Mouse (Mus musculus): ENCODE data around the gene Chrm4. TPM values are rescaled to one million over a fixed set of nuclear protein-coding genes. Genes with fewer than 3 reads are reported as not detected.

Gene Chrm4
- total RNA-seq, 2 experiments from 2014 or later = 21.5 to 26.1 TPM

DNA sequence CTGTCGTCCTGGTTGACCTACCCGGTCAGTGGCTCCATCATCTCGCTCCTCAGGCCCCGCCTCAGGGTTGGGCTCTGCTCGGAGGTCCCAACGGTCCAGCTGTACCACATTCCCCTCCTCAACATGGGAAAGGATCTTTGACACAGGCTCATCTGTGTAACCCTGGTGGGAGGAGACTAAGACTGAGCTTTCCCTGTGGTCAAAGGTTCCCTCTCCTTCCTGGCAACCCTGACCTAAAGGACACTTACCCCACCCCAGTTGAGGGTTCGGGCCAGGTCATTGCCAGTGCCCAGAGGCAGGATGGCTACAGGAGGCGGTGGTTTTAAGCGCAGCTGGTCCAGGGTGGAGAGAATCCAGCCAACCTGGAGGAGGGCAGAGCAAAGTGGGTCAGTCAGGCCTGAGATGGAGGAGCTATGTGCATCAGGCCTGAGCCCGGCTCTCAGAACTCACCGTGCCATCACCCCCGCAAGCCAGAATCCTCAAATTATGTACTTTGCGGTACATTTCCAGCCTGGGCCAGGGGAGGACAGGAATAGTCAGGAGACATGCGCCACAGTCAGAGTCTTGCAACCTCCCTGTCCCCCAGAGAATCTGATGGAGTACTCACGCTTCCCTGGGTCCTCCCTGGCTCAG lies 12.4 kb downstream of the Chrm4 start:
- DNase-seq (ENCODE audit: extremely low spot score in 1 of 2, low spot score in 1 of 2) = no peak

DNA sequence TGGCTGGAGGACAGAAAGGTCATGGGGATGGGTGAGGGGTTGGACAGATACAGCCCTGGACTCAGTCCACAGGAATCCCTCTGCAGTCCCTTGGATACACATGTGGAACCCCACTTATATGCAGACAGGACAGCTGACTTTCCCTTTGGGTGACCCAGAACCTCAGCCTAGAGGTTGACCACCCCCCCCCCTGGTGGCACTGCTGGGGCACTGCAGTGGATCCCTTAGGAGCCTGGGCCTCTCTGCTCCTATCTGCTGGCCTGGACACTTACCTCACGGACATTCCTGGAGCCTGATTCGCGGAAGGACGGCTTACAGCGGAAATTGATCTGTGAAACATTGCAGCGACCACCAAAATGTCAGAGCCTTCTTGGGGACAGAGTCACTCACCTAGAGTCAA lies 15.3 kb downstream of the Chrm4 start:
- no peak for DNase-seq (ENCODE audit: extremely low spot score in 1 of 2, low spot score in 1 of 2)

DNA sequence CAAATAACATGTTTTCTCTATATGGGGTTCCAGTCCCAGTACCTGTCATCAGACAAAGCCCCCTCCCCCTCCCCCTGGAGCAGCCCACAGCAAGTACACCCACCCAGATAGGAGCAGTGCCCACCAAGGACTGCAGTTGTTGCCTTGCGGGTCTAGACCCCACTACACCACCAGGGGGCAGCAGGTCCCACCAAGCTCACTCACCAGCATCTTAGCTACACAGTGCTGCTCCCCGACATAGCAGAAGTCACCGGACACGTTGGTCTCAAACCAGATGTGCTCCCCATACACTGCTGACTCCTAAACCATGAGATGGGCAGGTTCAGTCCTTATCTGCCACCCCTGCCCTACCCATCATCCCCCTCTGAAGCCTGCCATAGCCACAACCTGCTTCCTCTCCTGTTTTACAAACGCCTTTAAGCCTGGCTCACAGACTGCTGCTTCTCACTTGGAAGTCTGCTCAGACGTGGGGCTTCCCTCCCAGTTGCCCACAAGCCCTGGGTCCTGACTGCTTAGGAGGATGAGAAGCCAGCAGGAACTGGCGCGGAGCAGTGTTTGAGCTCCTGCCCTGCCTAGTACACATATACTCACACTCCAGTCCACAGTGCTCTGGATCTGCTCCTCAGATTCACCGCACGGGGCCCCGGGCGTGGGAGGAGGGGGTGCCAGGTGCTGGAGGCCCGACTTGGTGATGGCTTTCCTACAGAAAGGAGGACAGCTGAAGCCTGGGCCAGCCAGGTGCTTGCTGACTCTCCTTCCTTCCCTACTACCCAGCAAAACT lies 17.3 kb downstream of the Chrm4 start:
- peak; percentile 85 to 90 for DNase-seq (ENCODE audit: extremely low spot score in 1 of 2, low spot score in 1 of 2)

DNA sequence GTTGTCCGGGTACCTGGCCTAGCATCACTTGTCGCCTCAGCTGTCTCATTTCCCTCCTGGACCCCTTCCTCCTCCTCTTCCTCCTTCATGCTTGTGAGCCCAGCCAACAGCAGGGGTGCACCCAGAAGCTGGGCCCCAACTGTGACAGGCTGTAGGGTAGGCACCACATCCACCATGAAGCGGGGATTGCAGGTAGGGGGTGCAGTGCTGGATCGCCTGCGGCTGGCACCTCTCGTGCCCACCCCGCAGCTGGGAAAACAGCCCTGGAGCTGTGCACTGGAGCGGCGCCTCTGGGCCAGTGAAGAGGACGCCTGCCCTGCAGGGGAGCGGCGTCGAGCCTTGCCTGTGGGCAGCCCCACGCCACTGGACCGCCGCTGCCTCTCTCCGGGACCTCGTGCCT lies 18.4 kb downstream of the Chrm4 start, which contains the start of gene Gm9821:
Gm9821 (plus strand) TSS at position 221 of the 400 bp plus-strand sequence.
- no peak for DNase-seq (ENCODE audit: extremely low spot score in 1 of 2, low spot score in 1 of 2)

DNA sequence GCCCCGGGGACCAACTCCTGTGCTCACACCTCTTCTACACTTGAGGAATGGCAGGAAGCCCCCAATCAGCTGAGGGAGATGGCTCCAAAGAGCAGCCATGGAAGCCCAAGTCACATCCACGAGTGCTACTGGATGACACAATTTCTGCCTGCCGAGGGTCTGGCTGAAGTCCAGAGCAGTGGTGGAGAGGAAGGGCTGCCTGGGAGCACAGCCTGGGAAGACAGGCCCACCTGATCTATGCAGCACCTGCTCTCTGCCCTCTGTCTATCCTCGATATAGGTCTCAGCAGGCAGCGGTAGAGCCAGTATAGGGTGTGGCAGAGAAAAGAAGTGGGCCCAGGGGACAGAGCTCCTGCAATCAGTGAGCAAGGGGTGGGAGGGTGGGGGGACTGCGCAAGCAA lies 19.8 kb downstream of the Chrm4 start:
- DNase-seq (ENCODE audit: extremely low spot score in 1 of 2, low spot score in 1 of 2) = no peak

DNA sequence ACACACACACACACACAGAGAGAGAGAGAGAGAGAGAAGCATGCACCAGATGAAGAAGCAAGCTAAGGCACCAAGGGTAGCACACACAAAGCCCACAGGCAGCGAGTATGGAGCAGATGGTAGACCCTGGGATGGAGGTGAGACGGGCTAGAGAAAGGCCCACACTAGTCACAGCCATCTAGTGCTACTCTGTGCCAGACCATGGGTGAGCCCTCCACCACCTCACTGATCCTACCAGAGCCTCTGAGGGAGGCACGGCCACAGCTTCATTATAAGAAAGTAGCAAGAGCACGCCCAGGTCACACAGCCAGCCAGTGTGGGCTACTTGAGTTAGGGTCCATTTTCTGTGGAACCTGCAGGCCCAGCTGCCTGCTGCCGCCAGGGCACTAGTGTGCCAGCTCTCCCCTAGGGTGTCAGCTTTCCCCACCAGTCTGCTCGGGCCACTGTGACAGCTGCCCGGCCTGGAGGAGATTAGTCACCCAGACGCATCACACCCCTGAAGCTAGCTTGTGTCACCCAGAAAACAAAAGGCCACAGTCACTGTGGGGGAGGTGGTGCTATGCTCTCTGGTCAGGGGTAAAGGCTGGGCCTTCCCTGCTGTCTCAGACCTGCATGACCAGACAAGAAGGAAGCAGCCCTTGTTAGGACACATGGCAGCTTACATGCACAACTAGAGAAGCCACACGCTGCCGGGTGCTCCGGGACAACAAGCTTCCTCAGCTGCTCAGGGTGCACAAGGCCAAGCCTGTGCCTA lies 20.5 kb downstream of the Chrm4 start:
- DNase-seq (ENCODE audit: extremely low spot score in 1 of 2, low spot score in 1 of 2) = no peak

DNA sequence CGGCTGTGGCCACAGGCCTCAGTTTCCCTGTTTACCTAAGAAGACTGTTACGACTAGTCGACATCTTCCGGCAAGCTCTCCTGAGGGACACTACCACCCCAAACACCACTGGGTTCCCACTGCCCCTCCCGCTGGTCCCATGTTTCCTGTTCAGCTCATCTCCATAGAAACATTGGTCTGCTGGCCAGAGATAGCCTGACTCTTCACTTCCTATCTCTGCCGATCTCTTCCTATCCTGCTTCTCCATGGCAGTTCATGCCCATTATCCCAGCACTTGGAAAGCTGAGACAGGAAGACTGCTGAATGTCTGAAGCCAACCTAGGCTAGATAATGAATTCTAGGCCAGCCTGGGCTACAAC lies 21.1 kb downstream of the Chrm4 start:
- DNase-seq (ENCODE audit: extremely low spot score in 1 of 2, low spot score in 1 of 2) = no peak

DNA sequence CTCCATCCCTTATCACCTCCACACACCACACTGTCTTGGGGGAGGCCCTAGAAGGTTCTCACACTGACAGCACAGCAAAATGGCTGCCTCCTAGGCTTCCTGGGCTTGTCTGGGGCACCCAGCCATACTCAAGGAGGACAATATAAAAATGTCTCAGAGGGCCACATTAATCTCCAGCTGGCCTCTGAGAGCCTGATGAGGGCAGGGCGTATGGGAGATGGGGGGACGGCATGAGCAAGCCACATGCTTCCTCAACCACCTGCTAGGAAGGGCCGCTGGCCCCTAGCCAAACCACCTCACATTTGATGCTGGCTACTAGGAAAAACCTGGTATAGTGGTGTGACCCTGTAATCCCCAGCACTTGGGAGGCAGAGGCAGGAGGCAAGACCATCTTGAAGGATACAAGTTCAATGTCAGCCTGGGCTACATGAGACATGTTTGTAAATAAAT lies 21.8 kb downstream of the Chrm4 start:
- no peak for DNase-seq (ENCODE audit: extremely low spot score in 1 of 2, low spot score in 1 of 2)

DNA sequence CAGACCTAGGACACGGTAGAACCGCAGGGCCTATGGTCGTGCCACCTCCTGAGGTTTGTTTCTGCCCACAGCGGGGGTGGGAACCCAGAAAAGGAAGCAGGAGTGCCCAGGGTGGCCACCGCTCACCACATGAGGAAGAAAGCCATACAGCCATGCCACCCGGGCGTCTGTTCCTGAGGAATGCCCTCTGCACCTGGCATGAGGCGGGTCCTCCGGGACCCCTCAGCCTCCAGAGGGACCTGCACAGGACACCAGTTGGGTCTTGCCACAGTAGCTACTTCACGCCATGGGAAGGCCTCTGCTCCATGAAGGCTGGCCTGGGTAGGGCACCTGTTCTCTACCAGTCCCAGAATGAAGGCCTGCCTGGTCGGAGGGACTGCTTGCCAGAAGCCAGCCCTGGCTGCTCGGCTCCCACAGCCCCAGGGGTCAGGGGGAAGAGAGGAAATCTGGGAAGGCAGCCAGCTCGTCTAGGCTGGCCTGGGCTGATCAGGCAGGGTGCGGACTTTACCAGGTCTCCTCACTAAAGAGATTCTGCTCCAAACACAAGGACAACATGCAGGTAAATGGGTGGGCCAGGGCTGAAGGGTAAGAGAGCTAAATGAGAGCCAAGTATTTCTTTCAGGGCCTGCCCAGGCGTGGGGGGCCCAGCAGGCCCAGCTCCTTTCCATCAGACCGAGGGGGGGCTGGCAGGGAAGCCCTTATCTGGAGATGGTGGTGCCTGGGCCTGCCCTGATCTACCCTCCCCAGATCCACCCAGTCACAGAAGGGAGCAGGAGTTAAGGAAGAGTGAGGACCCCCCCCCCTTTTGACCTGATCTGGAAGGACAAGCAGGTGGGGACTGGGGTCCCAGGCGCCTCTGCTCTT lies 22.6 kb downstream of the Chrm4 start:
- DNase-seq (ENCODE audit: extremely low spot score in 1 of 2, low spot score in 1 of 2) = no peak

DNA sequence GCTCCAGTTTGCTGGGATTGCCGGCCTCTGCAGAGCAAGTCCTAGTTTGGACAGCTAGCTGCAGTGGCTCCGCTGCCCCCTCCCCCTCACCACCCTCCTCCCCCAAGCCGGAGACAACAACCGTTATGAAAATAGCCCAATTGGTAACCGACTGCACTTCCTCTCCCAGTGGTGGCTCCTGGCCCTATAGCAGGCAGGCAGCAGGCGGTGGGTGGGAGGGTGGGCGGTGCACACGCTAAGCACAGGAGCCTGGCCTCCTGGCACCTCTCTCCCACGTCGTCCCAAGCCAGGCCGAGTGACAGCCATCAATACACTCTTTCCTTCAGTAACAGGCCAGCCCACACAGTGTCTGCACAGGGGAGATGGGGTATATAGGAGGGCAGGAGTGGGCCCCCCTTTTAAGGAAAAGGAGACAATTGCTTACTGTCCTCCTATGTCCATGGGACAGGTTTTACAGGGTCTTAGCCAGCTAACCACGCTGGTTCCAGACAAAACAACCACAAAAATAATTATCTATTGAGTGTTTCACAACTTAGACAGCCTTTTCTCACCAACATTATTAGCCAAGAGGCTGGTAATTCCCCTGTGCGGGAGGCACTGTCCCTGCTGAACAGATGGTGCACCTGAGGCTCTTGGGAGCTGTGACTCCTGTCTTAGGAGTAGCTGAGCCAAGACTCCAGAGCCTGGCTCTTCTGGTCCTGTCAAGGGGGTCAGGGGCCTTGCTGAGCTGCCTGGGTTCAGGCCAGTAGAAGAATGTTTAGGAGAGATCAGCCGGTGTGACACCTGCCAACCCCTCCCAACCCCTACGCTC lies 23.4 kb downstream of the Chrm4 start:
- DNase-seq (ENCODE audit: extremely low spot score in 1 of 2, low spot score in 1 of 2) = no peak

DNA sequence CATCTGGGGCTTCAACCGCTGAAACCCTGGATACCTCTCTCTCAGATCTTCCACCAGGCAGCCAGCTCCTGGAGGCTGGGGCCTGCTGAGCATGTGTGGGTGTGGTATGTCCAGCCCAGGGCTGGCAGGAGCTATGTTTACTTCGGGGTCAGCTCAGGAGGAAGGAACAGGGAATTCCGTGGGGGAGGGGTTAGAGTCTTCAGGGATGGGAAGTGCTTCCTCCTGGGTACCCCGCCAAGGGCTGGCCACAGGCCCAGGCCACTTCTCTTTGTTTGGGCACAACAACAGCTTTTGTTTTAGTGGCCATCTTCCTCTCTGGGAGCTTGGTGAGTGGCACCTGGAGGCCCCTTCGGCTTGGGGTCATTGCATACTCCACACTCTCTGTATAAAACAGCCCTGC lies 26.8 kb downstream of the Chrm4 start:
- DNase-seq (ENCODE audit: extremely low spot score in 1 of 2, low spot score in 1 of 2) = no peak

DNA sequence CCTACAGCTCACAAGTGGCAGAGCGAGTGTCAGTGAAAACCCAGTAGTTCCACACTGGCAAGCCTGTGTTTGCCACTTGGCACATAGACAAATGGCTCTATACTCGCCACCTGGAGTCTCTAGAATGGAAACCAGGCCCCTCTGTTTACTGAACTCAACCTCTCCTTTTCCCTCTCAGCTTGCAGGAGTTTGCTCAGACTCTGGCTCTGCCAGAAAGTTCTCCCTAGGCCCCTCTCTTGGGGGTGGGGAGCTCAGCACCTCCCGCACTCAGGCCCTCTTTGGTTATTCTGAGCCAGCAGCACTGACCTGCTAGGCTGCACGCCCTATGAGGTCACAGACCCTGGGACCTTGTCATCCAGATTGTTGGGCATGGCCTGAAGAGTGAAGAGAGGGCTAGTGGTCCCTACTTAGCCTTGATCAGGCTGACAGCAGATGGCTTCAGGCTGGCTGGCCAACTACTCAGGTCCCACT lies 28.1 kb downstream of the Chrm4 start:
- no peak for DNase-seq (ENCODE audit: extremely low spot score in 1 of 2, low spot score in 1 of 2)

DNA sequence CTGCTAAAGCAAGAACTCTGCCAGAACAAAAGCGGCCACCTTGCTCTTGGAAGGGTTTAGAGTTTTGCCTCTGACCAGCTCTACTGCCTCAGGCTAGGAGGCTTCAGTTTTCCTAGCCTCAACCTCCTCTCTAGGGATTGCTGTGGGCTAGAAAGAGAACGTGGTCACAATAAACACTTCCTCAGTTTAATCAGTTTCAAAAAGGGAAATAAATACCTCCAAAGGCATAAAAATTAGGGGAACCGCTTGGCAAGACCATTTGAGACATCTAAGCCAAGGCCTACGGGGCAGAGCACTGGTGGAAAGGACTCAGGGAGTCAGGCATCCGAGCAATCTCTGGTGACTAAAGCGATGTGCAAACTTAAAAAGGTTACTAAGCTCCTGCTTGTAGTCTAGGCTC lies 28.8 kb downstream of the Chrm4 start:
- DNase-seq (ENCODE audit: extremely low spot score in 1 of 2, low spot score in 1 of 2) = no peak

DNA sequence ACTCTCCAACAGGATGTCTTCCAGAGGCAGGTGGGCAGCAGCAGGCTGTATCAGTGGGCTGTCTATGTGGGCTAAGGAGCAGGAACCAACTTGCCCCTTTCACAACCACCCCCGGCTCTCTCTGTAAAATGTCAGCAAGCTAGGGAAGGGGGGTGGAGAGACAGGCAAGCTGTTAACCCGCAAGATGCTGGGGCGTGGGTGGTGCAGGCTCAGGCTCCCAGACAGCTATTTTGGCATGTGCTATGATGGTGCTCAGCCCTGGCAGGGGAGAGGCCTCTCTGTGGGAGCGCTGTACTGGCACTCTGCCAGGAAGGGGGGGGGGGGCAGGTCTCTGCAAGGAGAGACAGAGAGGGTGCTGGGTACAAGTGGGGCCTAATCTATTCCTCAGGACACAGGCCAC lies 30.0 kb downstream of the Chrm4 start:
- peak; percentile 59 to 66 for DNase-seq (ENCODE audit: extremely low spot score in 1 of 2, low spot score in 1 of 2)

DNA sequence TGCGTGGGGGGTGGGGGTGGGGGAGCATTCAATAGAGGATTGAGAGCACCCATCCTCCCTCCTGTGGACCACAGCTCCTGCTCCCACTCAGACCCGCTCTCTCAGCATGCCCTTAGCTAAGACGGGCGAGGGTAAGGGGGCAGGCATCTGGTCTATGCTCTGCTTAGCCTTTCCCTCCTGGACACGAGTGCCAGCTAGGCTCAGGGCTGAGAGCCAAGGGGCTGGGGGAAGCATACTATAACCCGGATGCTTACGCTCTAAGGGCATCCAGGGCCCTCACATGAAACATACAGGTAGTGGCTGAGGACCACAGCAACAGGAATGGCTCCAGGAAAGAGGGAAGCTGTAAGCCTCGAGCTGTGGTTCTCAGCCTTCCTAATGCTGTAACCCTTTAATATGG lies 31.0 kb downstream of the Chrm4 start:
- no peak for DNase-seq (ENCODE audit: extremely low spot score in 1 of 2, low spot score in 1 of 2)

DNA sequence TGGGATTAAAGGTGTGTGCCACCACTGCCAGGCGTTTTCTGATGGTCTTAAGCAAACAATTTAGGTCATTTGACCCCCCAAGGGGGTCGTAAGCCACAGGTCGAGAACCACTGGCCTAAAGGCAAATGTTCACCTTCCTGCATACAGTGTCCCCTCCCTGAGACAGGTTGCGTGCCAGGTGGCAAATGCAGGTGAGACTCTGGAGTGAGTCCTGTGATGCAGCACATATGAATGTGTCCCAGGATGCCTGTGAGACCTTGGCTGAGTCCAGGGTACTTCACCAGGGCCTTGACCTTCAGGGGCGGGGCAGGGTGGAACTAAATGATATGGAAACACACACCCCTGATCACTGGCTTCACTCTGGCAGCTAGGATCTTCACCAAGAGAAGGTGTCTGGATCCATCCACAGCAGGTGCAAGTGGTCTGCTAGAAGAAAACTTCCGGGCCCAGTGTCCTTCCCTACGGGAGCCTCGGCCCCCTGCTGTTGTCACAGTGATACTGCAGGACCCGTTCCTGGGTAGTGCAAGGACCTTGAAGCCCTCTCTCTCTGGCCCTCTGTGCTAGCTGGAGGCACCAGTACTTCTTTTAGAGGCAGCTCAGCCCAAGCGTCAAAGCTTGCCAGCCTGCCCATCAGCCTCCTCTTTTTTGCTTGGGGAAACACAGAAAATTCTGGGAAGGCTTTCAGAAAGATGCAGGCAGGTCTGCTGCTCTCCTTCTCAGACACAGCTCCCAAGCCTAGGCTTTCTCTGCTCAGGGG lies 31.8 kb downstream of the Chrm4 start:
- no peak for DNase-seq (ENCODE audit: extremely low spot score in 1 of 2, low spot score in 1 of 2)

DNA sequence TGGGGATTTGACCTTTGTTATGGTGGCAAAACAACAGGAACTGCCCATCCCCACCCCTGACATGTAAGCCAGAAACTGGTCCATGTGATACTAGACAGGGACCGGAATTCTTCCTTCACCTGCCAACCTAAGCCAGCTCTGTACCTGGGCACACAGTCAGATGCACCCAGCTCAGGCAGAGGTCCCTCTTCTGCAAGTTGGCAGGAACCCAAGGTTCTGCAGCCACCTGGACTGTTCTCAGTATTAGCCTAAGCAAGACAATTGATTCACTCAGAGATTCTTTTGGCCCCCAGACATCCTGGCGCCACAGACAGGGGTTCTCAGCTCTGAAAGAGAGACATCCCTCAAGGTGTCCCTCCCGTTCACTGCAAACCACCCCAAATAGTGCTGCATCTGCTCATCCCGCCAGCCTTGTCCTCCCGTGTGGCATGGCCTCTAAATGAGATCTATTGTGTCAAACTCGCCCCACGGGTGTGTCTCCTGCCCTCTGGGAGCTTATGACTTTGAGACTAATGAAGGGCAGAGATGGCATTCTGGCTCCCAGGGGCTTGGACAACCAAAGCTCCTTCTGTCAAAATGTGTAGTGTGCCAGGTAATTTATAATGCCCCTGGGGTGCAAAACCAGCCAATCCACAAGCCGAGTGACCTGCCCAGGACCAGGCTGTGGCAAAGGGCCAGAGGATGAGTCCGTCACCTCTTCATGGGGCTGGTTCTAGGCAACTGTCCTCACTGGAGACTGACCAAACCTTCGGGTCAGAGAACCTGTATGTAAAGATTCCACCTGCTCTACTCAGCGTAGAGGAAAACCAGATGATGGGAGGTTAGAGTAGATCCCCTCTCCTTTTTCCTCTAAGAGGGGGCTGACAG lies 32.7 kb downstream of the Chrm4 start:
- DNase-seq (ENCODE audit: extremely low spot score in 1 of 2, low spot score in 1 of 2) = no peak

DNA sequence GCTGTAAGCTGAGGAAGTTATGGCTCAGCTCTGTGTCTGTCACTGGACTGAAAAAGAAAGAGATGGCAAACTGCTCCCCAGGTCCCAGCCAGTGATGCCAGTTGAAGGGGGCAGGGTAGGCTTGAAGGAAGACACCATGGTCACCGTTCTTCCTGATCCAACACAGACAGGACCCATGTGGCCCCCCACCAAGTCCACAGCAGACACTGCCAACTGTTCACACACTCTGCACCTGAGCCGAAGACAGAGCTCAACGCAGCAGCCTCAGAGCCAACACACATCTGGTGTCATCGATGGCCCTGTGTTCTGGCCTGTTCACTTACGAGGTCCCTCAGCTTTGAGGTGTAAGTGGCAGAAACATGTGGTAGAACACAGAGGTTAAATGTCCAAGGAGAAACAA lies 33.4 kb downstream of the Chrm4 start:
- DNase-seq (ENCODE audit: extremely low spot score in 1 of 2, low spot score in 1 of 2) = no peak
